Mouse (Mus musculus) testis, postnatal 14 days (tissue): ENCODE results near the gene Tbx19.

ENCODE experiments used
- DNase-seq: peaks from one replicate; pipeline ENCODE4 v3.0.0; 2021; ENCODE audit warnings: low spot score

Tbx19 gene

GRCm38 (mm10) chr1:165160723-165161405 lies at the start of gene Tbx19:
Tbx19 (minus strand) TSS chr1:165160773.
- DNase-seq: no peak

DNA sequence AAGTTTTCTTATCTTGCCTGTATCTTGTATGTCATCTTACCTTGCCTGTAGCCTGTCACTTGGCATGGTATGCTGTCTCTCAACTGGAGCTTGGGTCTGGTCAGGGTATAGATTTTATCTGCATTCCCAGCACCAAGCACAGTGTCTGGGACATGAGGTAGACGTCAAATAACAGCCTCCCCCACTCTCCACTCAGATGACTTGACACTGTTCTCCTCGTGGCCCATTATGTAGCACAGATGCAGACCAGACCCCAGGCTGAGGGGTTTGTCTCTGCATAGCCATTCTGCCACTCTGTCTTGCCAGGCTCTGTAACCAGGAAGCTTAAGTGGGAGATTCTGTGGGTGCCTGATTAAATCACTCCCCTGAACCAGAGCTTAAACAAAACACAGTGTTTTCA lies 45.0 kb upstream of the Tbx19 start:
- DNase-seq: no peak

DNA sequence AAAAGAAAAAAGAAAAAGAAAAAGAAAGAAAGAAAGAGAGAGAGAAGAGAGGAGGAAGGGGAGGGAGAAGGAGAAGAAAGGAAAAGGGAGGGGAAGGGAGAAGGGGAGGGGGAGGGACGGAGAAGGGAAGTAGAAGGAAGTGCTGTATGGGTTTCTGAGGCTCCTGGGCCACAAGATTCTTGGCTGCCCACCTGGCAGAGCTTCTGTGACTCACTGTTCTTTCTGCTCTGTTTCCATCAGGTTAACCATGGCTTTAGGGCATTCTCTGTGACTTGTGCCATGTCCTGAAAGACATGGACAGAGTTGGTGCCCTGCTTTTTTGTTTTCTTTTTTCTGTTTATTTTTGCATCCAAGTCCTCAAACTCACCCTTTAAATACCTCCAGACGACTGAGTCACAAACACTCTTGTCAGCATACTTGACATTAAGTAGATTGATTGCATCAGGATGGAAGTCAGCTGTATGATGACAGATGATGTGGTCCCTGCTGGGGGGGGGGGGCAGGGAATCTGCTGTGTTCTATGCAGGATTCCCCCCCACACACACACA lies 43.0 kb upstream of the Tbx19 start:
- no peak for DNase-seq

GRCm38 (mm10) chr1:165201445-165202012 lies 41.0 kb upstream of the Tbx19 start:
- DNase-seq: no peak

DNA sequence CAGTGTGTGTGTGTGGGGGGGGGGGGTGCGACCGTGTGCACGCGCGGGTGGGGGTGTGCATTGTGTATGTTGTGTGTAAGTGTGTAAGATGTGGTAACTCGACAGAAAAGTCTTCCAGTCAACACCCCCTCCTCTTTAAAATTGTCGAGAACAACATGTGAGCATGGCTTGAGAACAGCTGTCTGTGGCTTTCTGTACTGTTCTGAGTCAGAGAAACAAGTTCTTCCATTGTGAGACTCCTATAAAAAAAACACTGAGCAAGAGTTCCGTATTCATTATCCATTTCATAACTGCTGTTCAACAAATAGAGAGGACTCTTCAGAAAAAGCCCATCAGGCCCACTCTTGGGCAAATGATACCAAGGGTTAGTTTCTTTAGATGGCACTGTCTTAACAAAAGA lies 40.2 kb upstream of the Tbx19 start:
- no peak for DNase-seq

DNA sequence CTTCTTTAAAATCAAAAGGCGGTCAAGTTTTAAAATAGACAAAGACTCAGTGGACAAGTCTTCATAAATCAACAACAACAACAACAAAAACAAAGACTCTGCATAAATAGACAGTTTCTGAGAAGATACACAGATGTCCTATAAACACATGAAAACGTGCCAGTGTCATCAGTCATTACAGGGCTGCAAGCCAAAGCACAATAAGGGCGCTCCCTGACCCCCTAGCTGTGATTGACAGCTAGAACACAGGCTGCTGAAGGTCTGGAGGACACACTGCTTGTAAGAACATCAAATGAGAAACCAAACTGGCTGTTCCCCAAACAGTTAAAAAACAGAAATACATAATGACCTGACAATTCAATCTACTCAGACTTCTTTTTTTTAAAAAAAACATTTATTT lies 39.1 kb upstream of the Tbx19 start:
- DNase-seq: no peak

GRCm38 (mm10) chr1:165198951-165199350 lies 38.4 kb upstream of the Tbx19 start:
- DNase-seq: no peak

GRCm38 (mm10) chr1:165197875-165198274 lies 37.3 kb upstream of the Tbx19 start:
- DNase-seq: no peak

DNA sequence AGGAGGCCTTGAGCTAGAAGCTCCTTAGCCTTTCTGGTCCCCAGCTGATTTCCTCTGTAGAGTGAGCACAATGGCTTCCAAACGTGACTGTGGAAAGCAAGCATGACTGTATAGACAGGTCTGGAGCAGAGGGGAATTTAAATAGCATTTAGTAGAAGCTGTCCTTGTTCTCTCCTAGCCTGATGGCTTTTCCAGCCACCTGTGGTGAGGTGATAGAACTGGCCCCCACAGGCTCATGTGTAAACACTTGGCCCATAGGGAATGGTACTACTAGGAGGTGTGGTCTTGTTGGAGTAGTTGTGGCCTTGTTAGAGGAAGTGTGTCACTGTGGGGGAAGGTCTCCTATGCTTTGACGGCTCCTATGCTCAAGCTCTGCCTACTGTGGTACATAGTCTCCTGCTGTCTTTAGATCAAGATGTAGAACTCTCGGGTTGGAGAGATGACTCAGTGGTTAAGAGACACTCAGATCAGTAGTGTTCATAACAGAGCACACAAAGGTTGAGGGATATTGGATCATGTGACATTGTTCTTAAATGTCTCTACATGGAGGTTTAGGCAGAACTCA lies 34.9 kb upstream of the Tbx19 start:
- DNase-seq: no peak

DNA sequence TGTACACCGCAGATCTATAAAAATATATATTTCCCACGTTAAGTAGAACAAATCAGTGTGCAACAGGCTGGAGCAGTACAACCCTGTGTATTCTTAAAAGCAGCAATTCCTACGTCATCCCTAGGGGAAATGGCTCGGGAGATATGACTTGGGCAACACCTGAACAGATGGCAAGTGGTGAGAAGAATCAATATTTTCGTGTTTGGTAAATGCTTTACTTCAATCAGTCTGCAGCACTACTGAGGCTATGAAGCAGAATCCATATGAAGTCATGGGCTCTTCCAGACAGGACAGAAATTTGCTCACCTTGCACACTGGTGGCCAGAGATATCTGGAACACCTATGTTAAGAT lies 34.1 kb upstream of the Tbx19 start:
- DNase-seq: no peak

- peak; percentile 90 for DNase-seq
These were observed 33.5 kb upstream of the Tbx19 start, which contains the start of gene Sft2d2 for GRCm38 (mm10) chr1:165193880-165194661. Sft2d2 (minus strand) TSS chr1:165194438.

GRCm38 (mm10) chr1:165193426-165193825 lies 32.9 kb upstream of the Tbx19 start:
- no peak for DNase-seq

DNA sequence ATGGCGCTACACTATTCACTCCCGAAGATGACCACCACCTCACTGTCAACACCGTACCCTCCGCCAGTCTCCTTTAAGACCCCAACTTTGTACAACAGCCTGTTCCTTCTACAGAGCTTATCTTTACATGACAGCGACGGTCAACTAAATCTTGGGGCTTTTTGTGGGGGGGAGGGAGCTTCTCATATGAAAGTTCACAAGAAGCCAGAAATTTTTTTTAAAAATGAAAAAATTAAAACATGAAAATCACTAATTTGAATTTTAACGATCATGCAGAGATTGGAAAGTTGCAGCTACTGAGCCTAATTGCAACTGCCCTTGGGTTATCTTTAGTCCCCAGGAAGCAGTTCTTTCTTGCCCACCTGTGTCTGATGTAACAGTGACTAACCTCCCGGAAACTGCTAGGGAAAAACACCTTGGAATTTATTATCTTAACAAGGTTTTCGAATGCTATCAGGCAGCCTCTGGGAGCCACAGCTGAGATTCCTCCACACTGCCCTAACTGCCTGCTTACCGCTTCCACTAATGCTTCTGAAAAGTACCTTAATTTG lies 32.2 kb upstream of the Tbx19 start:
- no peak for DNase-seq

DNA sequence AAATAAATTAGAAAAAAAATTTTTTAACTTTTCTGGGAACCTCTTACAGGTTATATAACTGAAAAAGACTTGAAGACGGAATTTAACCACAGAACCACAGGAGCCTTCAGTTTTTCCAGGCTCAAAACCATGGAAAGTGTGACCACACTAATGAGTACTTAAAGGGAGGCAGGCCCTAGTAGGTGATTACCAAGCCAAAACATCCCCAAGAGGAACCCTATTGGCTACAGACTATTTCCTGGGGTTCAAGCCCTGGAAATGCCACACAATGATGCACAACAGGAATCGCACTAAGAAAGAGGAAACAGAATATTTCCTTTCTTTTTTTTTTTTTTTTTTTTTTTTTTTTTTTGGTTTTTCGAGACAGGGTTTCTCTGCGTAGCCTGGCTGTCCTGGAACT lies 31.5 kb upstream of the Tbx19 start:
- no peak for DNase-seq

- DNase-seq: no peak
These were observed 31.0 kb upstream of the Tbx19 start for GRCm38 (mm10) chr1:165191611-165192010.

GRCm38 (mm10) chr1:165190571-165191273 lies 30.1 kb upstream of the Tbx19 start:
- DNase-seq: no peak

DNA sequence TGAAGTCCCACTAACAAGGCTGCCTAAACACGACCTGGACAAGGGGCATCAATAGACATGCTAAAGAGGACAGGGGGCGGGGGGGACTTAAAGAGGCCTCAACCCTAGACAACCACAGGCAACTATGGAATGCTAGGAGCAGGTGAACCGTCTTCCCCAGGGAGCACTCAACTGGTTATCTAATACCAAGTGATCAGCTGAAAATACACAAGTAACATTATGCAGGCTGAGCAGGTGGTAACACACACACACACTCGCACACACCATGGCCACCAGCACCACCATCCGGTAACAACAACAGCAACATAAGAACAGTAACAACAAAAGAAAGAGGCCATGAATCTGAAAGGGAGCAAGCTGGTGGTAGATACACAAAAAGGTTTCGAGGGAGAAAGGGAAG lies 29.5 kb upstream of the Tbx19 start:
- no peak for DNase-seq

GRCm38 (mm10) chr1:165188806-165189580 lies 28.4 kb upstream of the Tbx19 start:
- no peak for DNase-seq

GRCm38 (mm10) chr1:165187357-165187756 lies 26.8 kb upstream of the Tbx19 start:
- no peak for DNase-seq

GRCm38 (mm10) chr1:165186491-165186890 lies 25.9 kb upstream of the Tbx19 start:
- DNase-seq: no peak

GRCm38 (mm10) chr1:165185116-165185515 lies 24.5 kb upstream of the Tbx19 start:
- DNase-seq: no peak
